Mouse (Mus musculus) frontal cortex, adult 2 months (tissue): ENCODE data around the gene Dcaf17. TPM values are rescaled to one million over a fixed set of nuclear protein-coding genes. Genes with fewer than 3 reads are reported as not detected.

Experiments used
- DNase-seq, 2 experiments: peaks; one replicate each; pipeline ENCODE4 v3.0.0; 2022; ENCODE audit warnings: low spot score in 1 of 2; ENCODE audit errors: extremely low spot score in 1 of 2
- polyA plus RNA-seq: library from polyadenylated mRNA; depleted of rRNA; stranded (reverse); fragments of >200 nt; gene quantifications from 2 replicates; pipeline ENCODE4 v1.2.3, GENCODE M21; 2012; rRNA removed

The Dcaf17 gene
- polyA plus RNA-seq, 1 experiment: 9.3 TPM

GRCm38 (mm10) chr2:71117797-71118708 is 62.9 kb downstream of the Dcaf17 start, which contains the start of gene Cybrd1:
Cybrd1 (plus strand) TSS chr2:71117923.
- no peak for DNase-seq

GRCm38 (mm10) chr2:71120844-71121243 is 65.7 kb downstream of the Dcaf17 start:
- peak in 1 of 2 experiments; percentile 72 for DNase-seq

DNA sequence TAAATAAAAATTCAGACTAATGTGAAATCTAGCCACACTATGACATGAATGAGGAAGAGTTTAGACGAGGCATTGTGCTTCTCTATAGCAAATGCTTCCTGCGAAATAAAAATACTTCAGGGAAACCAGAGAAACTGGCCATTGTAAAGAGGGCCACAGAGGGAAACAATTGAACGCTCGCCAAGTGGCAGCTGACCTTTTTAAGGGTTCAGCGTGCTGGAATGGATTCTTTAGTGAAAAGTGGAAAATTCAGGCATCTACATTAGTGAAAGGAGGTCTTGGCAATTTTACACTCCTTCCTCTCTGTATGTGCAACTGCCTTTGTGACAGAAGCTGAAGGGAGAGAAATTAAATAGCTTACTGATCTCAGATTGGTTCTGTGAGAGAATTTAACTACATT is 66.3 kb downstream of the Dcaf17 start:
- DNase-seq: no peak

GRCm38 (mm10) chr2:71122268-71123029 is 67.3 kb downstream of the Dcaf17 start:
- DNase-seq: no peak

DNA sequence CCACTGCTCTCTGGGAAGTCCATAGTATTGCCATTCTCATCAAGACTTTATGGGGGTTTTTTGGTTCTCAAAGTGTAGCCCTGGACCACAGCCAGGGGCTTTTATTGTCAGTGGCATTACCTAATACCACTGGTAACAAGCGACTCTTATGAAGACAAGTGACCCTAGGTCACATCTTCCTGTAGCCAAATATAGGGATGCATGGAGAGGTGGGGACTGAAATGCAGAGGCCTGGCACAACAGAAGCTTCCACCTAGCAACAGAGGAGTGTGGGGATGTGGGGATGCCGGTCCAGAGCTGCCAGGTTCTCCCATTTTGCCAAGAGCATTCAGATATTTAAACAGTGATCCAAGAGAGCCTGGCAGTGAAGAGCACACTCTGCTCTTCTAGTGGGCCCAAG is 68.5 kb downstream of the Dcaf17 start:
- DNase-seq: no peak

DNA sequence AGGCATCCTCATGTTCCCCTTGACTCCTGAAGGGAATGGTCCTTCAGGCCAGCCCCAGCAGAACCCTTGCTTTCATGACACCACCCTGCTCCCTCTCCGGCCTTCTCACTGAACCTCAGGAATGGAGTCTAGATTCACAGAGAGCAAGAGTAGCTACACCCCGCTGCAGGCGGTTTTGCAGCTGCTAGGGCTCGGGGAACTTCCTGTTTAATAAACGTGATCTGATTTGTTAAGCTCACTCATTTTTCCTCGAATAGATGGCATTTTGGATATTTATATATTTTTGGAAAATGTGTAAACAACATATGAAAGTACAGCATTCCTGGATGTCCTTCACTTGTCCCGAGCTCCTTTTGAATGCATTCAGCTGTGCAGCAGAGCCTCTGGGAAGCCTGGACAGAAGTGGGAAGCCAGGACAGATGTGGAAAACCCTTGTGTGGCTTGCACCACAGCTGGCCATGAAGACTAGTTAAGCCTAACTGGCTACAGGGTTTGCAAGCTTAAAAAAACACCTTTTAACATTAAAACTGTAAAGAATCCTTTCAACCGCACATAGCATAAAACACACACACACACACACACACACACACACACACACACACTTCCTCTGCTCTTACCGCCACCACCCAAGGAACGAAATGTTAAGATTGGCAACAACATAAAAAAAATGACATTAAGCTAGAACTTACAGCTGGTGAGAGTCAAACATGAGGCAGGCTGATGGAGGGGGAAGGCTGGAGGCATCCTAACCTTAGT is 72.8 kb downstream of the Dcaf17 start:
- no peak for DNase-seq

DNA sequence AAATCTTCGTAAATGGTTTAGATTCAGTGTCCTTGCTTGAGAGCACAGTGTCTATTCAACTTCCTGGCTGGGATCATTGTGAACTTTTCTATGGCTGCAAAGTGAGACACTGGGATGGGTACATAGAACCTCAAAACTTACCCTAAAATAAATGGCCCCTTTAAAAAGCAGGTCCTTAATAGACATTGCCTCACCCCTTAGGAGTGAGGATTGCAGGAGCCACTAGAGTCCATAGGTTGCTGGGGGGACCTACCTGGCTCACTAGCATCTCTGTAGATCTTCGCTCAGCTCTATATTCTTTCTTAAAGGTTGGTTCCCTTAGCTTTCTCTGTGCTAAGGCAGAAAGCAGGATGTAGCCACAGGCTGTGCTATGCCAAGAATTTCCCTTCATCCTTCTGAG is 75.2 kb downstream of the Dcaf17 start:
- DNase-seq: no peak

DNA sequence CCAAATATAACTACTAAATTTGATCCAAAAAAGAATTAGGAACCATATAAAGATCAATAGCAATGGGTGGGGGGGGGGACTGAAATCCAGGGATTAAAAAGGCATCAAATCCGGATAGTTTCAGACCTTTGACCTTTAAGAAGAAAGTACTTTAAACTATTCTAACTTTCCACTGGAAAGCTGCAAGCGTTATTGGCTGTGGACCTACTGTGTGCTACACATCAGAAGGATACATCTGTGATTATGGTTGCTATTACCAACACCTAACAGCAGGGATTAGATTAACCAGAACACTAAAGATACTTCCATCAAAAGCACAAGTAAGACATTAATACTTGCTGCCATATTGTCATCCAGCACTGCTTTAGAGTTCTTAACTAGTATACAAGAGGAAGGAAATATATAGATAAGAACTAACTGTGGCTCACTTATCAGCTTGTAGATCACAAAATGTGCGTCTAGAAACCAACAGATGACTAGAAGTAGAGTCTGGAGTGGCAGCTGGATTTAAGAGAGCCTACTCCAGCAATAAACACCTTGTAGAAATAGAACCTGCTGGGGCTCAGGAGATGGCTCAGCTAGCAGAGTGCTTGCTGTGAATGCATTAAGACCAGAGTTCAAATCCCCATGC is 76.9 kb downstream of the Dcaf17 start:
- no peak for DNase-seq

- DNase-seq: no peak
Observed at GRCm38 (mm10) chr2:71134041-71134505, 78.9 kb downstream of the Dcaf17 start.

GRCm38 (mm10) chr2:71134836-71135235 is 79.7 kb downstream of the Dcaf17 start:
- DNase-seq: no peak

DNA sequence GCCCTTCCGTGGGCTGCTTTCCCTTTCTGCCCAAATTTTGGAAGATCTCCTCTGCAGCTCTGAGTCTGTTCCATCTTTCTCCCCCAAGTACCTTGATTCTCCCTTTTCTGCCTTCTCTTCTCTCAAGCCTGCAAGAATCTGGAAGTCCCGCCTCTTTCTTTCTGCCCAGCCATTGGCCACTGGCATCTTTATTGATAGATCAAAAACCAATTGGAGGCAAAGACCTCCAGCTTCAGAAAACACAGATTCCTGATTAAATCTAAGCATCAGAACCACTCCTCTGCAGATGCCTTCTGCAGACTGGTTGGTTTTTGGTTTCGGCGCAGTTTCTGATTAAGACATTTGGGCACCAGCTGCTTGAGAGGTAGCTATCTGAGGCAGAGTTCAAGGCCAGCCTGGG is 85.5 kb downstream of the Dcaf17 start:
- no peak for DNase-seq

GRCm38 (mm10) chr2:71142410-71142809 is 87.3 kb downstream of the Dcaf17 start:
- DNase-seq: no peak

- DNase-seq: no peak
Observed at GRCm38 (mm10) chr2:71145853-71146252, 90.7 kb downstream of the Dcaf17 start.

- DNase-seq: no peak
Observed at GRCm38 (mm10) chr2:71146266-71146665, 91.1 kb downstream of the Dcaf17 start.

GRCm38 (mm10) chr2:71147816-71148215 is 92.7 kb downstream of the Dcaf17 start:
- DNase-seq: peak in 1 of 2 experiments; percentile 5

Other genes with a start within 250 kb of the Dcaf17 start
- 44.9 and 47.1 TPM in 2 replicates for gene Tlk1, start 229.6 kb upstream of the Dcaf17 start, polyA plus RNA-seq
- gene Mettl8, start 255 bp downstream of the Dcaf17 start, polyA plus RNA-seq: 13.3 and 15.0 TPM in 2 replicates
- 3.0 and 3.2 TPM in 2 replicates for gene Cybrd1, start 62.6 kb downstream of the Dcaf17 start, polyA plus RNA-seq
- gene Dync1i2, start 156.4 kb downstream of the Dcaf17 start, polyA plus RNA-seq: 163 and 175 TPM in 2 replicates